Mouse (Mus musculus) forebrain, postnatal 0 days (tissue): ENCODE measurements around the gene Gm6993. TPM values are rescaled to one million over a fixed set of nuclear protein-coding genes. Genes with fewer than 3 reads are reported as not detected.

Experiments
- ATAC-seq: fragments of 200-750 bp; cut with Nextera tagmentation; 2 replicates; pipeline ENCODE4 v1.8.0; 2017; ENCODE audit warnings: mild to moderate bottlenecking, moderate library complexity
- DNase-seq: peaks from one replicate; pipeline ENCODE4 v3.0.0-alpha.2; 2015
- H3K27ac ChIP-seq: fragments of 300-500 bp; sonication (generic); 2 replicates; pipeline ENCODE4 v1.5.1; 2014; ENCODE audit warnings: low read depth, mild to moderate bottlenecking, antibody characterized with exemption, low read length, moderate library complexity, mixed read lengths
- H3K27me3 ChIP-seq: fragments of 300-500 bp; sonication (generic); 2 replicates; pipeline ENCODE4 v1.6.1; 2014; ENCODE audit warnings: mild to moderate bottlenecking, low read length, mixed read lengths; ENCODE audit not compliant: insufficient read depth
- H3K36me3 ChIP-seq: fragments of 300-500 bp; sonication (generic); 2 replicates; pipeline ENCODE4 v1.6.1; 2014; ENCODE audit warnings: mild to moderate bottlenecking, moderate library complexity; ENCODE audit not compliant: insufficient read depth
- H3K4me1 ChIP-seq: fragments of 300-500 bp; sonication (generic); 2 replicates; pipeline ENCODE4 v1.6.1; 2014; ENCODE audit warnings: antibody characterized with exemption; ENCODE audit not compliant: insufficient read depth
- H3K4me2 ChIP-seq: fragments of 300-500 bp; sonication (generic); 2 replicates; pipeline ENCODE4 v1.6.1; 2014; ENCODE audit warnings: low read depth, mild to moderate bottlenecking, moderate library complexity
- H3K4me3 ChIP-seq: fragments of 300-500 bp; sonication (generic); 2 replicates; pipeline ENCODE4 v1.5.1; 2014; ENCODE audit warnings: low read depth, low read length, mixed read lengths
- H3K9ac ChIP-seq: fragments of 300-500 bp; sonication (generic); 2 replicates; pipeline ENCODE4 v1.6.1; 2014; ENCODE audit warnings: mild to moderate bottlenecking
- H3K9me3 ChIP-seq: fragments of 300-500 bp; sonication (generic); 2 replicates; pipeline ENCODE4 v1.6.1; 2016; ENCODE audit warnings: low read length
- CTCF ChIP-seq: sonication (generic); IDR thresholded peaks from 2 replicates; pipeline ENCODE4 v1.5.1; 2016; ENCODE audit warnings: antibody characterized with exemption, control low read depth, low read depth
- WGBS: fragments of 180-500 bp; shearing (Covaris S2); extraction: QIAGEN DNeasy Blood & Tissue Kit; methylation state at CpG from one replicate; pipeline ENCODE4 v1.1.7; 2014; 5-methylcytosine and 5-hydroxymethylcytosine counted together
- polyA plus RNA-seq: library from polyadenylated mRNA; unstranded; fragments of >200 nt; fragmentation: Nextera tagmentation; extraction: Ambion mirVana; gene quantifications from 2 replicates; pipeline ENCODE4 v1.2.1, GENCODE M21; 2015
- total RNA-seq: library from RNA; depleted of rRNA; stranded (reverse); fragments of >200 nt; gene quantifications from 2 replicates; pipeline ENCODE4 v1.2.3, GENCODE M21; 2014

The Gm6993 gene
- total and polyA plus RNA-seq, 2 experiments from 2014 or later, result not detected

- no peak overlapping the region for H3K4me3 ChIP-seq
- H3K36me3 ChIP-seq, result 0 out of 2 replicates have a peak, but pooled peaks cover 3% of the 10 kb centered on the region
- WGBS, result 78% methylated on average over 5 of the region's 5 CpGs
- ATAC-seq, result no peak
- TF ChIP-seq CTCF, result no peak
- H3K9me3 ChIP-seq, result no peaks in the 10 kb centered on the region
- no peak overlapping the region for H3K9ac ChIP-seq
- DNase-seq, result no peak
- no peak overlapping the region for H3K27ac ChIP-seq
- H3K4me1 ChIP-seq, result peaks cover 5% of the 10 kb centered on the region; the same call in 1 of the 2 replicates
- no peak overlapping the region for H3K4me2 ChIP-seq
- H3K27me3 ChIP-seq, result no peaks in the 10 kb centered on the region; the same call in 1 of the 2 replicates
Measured at GRCm38 (mm10) chr12:31270776-31271175, 30.2 kb downstream of the Gm6993 start.

- WGBS, result 56% methylated on average over 16 of the region's 16 CpGs
- no peak overlapping the region for H3K9ac ChIP-seq
- H3K27ac ChIP-seq, result no peak overlapping the region
- ATAC-seq (no peak), DNase-seq (no peak)
- H3K36me3 ChIP-seq, result 0 out of 2 replicates have a peak, but pooled peaks cover 3% of the 10 kb centered on the region
- no peak for TF ChIP-seq CTCF
- H3K9me3 ChIP-seq, result no peaks in the 10 kb centered on the region
- H3K27me3 ChIP-seq, result no peaks in the 10 kb centered on the region; the same call in 1 of the 2 replicates
- peaks cover 5% of the 10 kb centered on the region; the same call in 1 of the 2 replicates for H3K4me1 ChIP-seq
- no peak overlapping the region for H3K4me3 ChIP-seq
- H3K4me2 ChIP-seq, result no peak overlapping the region
Measured at GRCm38 (mm10) chr12:31271361-31272011, 30.9 kb downstream of the Gm6993 start.

GRCm38 (mm10) chr12:31272012-31272735 lies 31.6 kb downstream of the Gm6993 start:
- Histone ChIP-seq H3K9me3 (no peaks in the 10 kb centered on the region), H3K4me2 (no peak overlapping the region), H3K27me3 (no peaks in the 10 kb centered on the region; the same call in 1 of the 2 replicates), H3K36me3 (0 out of 2 replicates have a peak, but pooled peaks cover 3% of the 10 kb centered on the region), H3K27ac (no peak overlapping the region), H3K9ac (no peak overlapping the region), H3K4me3 (no peak overlapping the region), H3K4me1 (peaks cover 3% of the 10 kb centered on the region; the same call in 1 of the 2 replicates)
- WGBS, result 66% methylated on average over 8 of the region's 8 CpGs
- ATAC-seq (no peak), DNase-seq (no peak)
- no peak for TF ChIP-seq CTCF

GRCm38 (mm10) chr12:31272846-31273245 lies 32.3 kb downstream of the Gm6993 start:
- ATAC-seq (no peak), DNase-seq (no peak)
- no peak overlapping the region for H3K27ac ChIP-seq
- H3K4me2 ChIP-seq, result no peak overlapping the region
- 60% methylated on average over 2 of the region's 2 CpGs for WGBS
- no peaks in the 10 kb centered on the region for H3K4me1 ChIP-seq
- TF ChIP-seq CTCF, result no peak
- no peak overlapping the region for H3K9ac ChIP-seq
- H3K9me3 ChIP-seq, result no peaks in the 10 kb centered on the region
- H3K36me3 ChIP-seq, result 0 out of 2 replicates have a peak, but pooled peaks cover 3% of the 10 kb centered on the region
- H3K4me3 ChIP-seq, result no peak overlapping the region
- H3K27me3 ChIP-seq, result no peaks in the 10 kb centered on the region

- Histone ChIP-seq H3K27me3 (no peaks in the 10 kb centered on the region), H3K9ac (no peak overlapping the region), H3K4me1 (no peaks in the 10 kb centered on the region), H3K9me3 (no peaks in the 10 kb centered on the region), H3K4me2 (no peak overlapping the region), H3K36me3 (0 out of 2 replicates have a peak, but pooled peaks cover 3% of the 10 kb centered on the region), H3K4me3 (no peak overlapping the region), H3K27ac (no peak overlapping the region)
- DNase-seq, result no peak
- no peak for ATAC-seq
- TF ChIP-seq CTCF, result no peak
- 95% methylated on average over 7 of the region's 7 CpGs for WGBS
Measured at GRCm38 (mm10) chr12:31273646-31274045, 33.1 kb downstream of the Gm6993 start.

GRCm38 (mm10) chr12:31275411-31275810 lies 34.8 kb downstream of the Gm6993 start:
- no peak overlapping the region for H3K9ac ChIP-seq
- DNase-seq, result no peak
- no peaks in the 10 kb centered on the region for H3K4me1 ChIP-seq
- no peak overlapping the region for H3K4me3 ChIP-seq
- no peaks in the 10 kb centered on the region for H3K9me3 ChIP-seq
- WGBS, result 88% methylated on average over 10 of the region's 10 CpGs
- H3K27me3 ChIP-seq, result no peaks in the 10 kb centered on the region
- H3K27ac ChIP-seq, result no peak overlapping the region
- H3K36me3 ChIP-seq, result 0 out of 2 replicates have a peak, but pooled peaks cover 9% of the 10 kb centered on the region
- no peak for ATAC-seq
- no peak for TF ChIP-seq CTCF
- no peak overlapping the region for H3K4me2 ChIP-seq

- no peaks in the 10 kb centered on the region for H3K4me1 ChIP-seq
- H3K4me2 ChIP-seq, result no peak overlapping the region
- no peaks in the 10 kb centered on the region for H3K9me3 ChIP-seq
- H3K36me3 ChIP-seq, result 0 out of 2 replicates have a peak, but pooled peaks cover 6% of the 10 kb centered on the region
- DNase-seq, result no peak
- TF ChIP-seq CTCF, result no peak
- WGBS, result 90% methylated on average over 11 of the region's 11 CpGs
- H3K4me3 ChIP-seq, result no peak overlapping the region
- no peaks in the 10 kb centered on the region for H3K27me3 ChIP-seq
- H3K9ac ChIP-seq, result no peak overlapping the region
- no peak overlapping the region for H3K27ac ChIP-seq
- ATAC-seq, result no peak
Measured at GRCm38 (mm10) chr12:31278270-31278669, 37.7 kb downstream of the Gm6993 start.
